Mouse (Mus musculus) brain, embryonic 14.5 days (tissue): ENCODE results near the gene Car5a. TPM values are rescaled to one million over a fixed set of nuclear protein-coding genes. Genes with fewer than 3 reads are reported as not detected.

Experiments
- DNase-seq: peaks from one replicate; pipeline ENCODE4 v3.0.0-alpha.2; 2011; ENCODE audit warnings: low read depth
- CTCF ChIP-seq: fragments of 200-500 bp; IDR thresholded peaks from 2 replicates; pipeline ENCODE4 v1.5.1; 2012; ENCODE audit warnings: inconsistent platforms, mild to moderate bottlenecking, moderate library complexity, borderline replicate concordance; ENCODE audit not compliant: insufficient read depth, insufficient read length; ENCODE audit errors: extremely low read depth
- POLR2A ChIP-seq: fragments of 200-500 bp; IDR thresholded peaks from 2 replicates; pipeline ENCODE4 v1.6.1; 2012; ENCODE audit warnings: mild to moderate bottlenecking, inconsistent platforms, borderline replicate concordance; ENCODE audit not compliant: poor library complexity, insufficient read depth, insufficient read length, severe bottlenecking; ENCODE audit errors: extremely low read depth
- polyA plus RNA-seq: library from polyadenylated mRNA; depleted of rRNA; stranded (reverse); fragments of >200 nt; gene quantifications from 2 replicates; pipeline ENCODE4 v1.2.3, GENCODE M21; 2012

Car5a gene
- polyA plus RNA-seq, 1 experiment: 0.44 TPM

DNA sequence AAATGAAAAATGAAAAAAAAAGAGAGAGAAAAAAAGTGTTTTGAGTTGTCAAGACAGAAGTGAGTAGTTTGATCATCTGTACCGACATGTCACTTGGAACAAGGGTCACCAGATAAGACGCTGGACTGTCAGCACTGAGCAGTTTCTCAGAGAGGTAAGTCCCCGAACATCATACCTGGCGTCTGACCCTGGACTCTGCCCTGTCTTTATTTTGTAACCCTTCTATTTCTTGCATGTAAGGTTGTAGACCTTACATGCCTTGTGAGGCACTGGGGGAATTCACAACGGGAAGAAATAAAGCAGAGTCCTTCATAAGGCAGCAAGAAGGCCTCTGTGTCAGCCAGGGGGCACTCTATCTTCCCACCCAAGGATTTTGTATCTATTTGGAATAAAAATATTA lies 20.0 kb downstream of the Car5a start:
- DNase-seq: no peak

DNA sequence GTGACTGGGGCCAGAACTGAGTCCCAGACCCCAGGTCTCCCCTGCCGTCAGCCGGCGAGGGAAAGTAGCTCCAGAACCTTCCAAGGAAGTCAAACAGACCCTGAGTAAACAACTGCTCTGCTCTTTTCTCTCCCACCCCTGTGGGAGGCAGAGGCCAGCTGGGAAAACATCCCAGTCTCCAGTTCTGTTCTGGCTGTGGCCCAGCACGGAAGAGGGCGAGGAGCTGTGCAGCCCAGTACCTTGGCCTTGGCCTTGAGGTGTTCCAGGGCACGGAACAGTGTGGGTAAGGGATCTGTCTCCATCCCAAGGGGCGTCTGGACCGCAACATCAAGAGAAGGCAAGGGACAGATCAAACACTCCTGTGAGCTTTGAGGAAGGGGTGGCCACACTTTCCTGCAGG lies 22.6 kb downstream of the Car5a start:
- DNase-seq: no peak
- TF ChIP-seq CTCF (no peak), POLR2A (no peak)

More for the DNA sequence above, 20.0 kb downstream of the Car5a start:
- TF ChIP-seq CTCF: no peak
- TF ChIP-seq POLR2A: no peak

GRCm38 (mm10) chr8:121921582-121921981 lies 23.1 kb downstream of the Car5a start:
- DNase-seq: no peak
- TF ChIP-seq POLR2A: no peak

GRCm38 (mm10) chr8:121919731-121920130 lies 25.0 kb downstream of the Car5a start:
- TF ChIP-seq CTCF: no peak
- no peak for TF ChIP-seq POLR2A
- no peak for DNase-seq

DNA sequence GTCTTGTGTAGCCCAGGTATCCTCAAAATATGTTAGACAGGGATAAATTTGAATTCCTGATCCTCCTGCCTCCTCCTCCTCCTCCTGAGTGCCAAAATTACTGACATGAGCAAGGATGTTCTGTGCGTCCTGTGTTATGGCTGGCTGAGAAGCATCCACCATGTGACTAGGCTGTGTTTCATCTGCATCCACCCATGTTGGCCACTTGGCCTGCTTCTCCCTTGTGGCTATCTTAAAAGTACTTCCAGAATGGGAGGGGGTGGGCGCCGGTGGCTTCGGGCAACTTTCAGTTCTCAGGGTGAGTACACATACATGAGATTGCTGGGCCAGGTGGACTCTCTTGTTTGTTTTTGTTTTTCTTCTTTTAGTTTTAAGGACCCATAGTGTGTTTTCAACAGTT lies 25.5 kb downstream of the Car5a start:
- TF ChIP-seq CTCF: no peak
- no peak for TF ChIP-seq POLR2A
- no peak for DNase-seq

- no peak for TF ChIP-seq CTCF
- TF ChIP-seq POLR2A: no peak
- no peak for DNase-seq
These were observed 31.3 kb downstream of the Car5a start for GRCm38 (mm10) chr8:121913378-121913777.

- TF ChIP-seq POLR2A: no peak
- DNase-seq: no peak
These were observed 31.9 kb downstream of the Car5a start for GRCm38 (mm10) chr8:121912831-121913230.

DNA sequence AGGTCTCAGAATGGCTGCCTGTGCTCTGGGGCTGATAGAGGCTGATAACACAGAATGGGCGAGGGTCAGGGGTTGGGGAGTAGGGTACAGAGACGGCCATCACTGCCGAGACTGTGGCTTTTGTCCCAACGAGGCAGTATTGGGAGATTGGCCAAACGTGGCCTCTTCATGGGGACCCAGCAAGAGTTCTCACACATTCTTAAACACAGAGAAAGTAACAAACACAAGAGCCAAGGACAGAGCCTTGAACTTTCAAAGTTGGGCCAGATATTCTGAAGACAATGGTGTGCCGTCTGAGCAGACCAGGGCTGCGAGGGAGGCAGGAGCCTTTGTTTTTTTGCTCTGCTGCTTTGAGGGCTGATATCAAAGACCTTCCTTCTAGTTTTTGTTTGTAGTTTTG lies 32.7 kb downstream of the Car5a start:
- no peak for DNase-seq
- TF ChIP-seq POLR2A (no peak), CTCF (no peak)

DNA sequence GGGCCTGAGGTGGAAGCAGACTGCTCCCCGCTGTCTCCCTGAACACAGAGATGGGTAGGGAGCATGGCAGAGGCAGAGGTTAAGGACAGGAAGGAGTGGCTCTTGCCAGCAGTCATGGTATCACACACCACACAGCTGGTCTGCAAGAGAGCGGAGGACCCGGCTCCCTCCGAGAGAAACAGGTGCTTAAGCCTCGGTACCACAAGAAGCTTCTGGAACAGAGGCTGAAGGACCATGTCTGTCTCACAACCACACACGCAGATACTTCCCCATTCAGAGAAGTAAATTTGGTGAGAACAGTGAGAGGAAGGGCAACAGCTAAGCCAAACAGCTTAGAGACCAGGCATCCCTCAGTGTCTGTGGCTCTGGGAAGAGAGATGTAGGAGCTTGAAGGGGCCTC lies 33.3 kb downstream of the Car5a start:
- TF ChIP-seq POLR2A: no peak
- DNase-seq: no peak

DNA sequence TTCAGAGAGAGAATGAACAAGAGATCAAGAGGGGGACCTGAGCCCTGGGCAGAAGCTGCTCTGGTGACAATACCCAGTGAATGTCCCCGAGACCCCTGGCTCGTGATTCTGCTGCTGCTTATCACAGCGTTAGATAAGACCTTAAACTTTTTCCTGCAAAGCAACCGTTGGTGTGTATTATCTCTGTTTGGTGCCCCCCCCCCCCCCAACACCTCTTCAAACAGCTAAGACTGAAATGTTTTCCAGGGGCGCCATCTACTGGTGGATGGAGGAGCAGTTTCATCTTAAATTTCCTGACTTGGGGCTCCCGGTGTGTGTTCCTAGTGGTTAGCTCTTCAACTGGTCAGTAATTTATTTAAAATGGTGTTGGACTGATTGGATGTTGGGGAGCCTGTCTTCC lies 35.0 kb downstream of the Car5a start:
- DNase-seq: peak; percentile 85
- TF ChIP-seq CTCF (peak; percentile 70; the same call in 1 of the 2 replicates), POLR2A (no peak)

GRCm38 (mm10) chr8:121909148-121909541 lies 35.6 kb downstream of the Car5a start:
- no peak for DNase-seq
- TF ChIP-seq CTCF (no peak), POLR2A (no peak)

DNA sequence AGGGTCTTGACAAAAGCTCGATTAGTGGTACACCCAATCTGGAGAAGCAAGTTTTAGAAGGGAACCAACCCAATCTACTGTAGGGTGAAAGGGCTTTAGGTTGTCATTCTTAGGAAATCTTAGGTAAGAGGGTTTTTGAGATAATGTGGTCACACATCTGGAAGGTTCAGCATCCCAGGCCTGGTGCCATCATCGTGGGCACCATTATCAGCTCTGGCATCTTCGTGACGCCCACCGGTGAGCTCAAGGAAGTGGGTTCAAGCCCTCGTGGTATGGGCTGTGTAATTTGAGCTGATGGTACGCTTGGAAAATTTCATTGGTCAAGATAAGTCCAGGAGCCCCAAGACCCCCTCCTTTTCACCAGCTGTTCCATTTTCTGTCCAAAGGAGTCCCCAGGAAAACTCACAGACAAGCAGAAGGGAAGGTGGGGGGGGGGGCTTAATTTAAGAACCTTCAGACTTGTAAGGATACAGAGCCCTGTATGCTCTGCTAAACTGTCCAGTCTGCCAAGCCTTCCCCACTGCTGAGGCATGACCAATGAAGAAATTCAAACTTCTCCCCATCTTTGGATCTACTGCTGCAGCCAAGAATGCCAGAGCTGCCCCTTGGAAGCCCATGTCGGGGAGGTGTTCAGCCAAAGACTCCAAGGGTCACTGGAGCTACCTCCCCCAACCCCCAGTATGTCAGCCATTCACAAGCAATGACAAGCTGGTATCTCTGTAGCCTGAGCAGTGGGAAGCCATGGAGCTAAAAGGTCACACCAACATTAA lies 36.1 kb downstream of the Car5a start:
- no peak for DNase-seq
- TF ChIP-seq POLR2A (no peak), CTCF (no peak)

- peak; percentile 98 for DNase-seq
- TF ChIP-seq POLR2A (peak; percentile 95), CTCF (no peak)
These were observed 37.0 kb downstream of the Car5a start, which contains the start of gene Slc7a5 for GRCm38 (mm10) chr8:121907587-121908248. Slc7a5 (minus strand) TSS chr8:121907694.
